Comparison of ENCODE assay signal across 18 mouse cellular contexts in the genomic region with DNA sequence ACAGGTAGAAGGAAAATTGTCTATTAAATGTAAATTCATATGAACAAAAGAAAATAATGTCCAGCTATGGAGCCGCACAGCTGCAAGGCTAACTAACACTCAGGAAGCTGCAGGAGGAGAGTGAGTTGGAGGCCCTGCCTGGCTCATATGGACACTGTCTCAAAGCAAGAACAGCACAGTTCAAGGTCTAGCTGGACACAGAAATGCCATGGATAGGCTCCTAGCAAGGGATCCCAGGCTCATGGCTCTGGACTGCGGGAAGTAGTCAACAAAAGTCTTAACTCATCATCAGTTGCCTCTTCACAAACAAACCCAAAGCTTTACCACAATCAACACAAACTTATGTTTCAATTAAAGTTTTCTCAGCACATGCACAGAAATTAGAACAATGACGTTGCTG.
"Had no signal": no experiment of that assay in that cellular context is flagged by ENCODE, and none has a peak within 500 bp of the region (broad histone marks: within the 10 kb centered on the region; RNA-seq: fewer than 3 reads in every experiment).

No protein-coding gene starts in this region.

- H3K36me3 ChIP-seq: lung, embryonic 15.5 days; midbrain, embryonic 13.5 days; midbrain, embryonic 15.5 days; neural tube, embryonic 12.5 days; stomach, embryonic 15.5 days had no signal

- DNase-seq: lung, adult 2 months; lung, postnatal 14 days; lung, postnatal 36 days; retina, postnatal 1 day; right cerebral cortex, adult 18-20 months; right cerebral cortex, postnatal 25 days; right cerebral cortex, postnatal 4 days; thymus, adult 2 months; thymus, postnatal 25 days; thymus, postnatal 4 days had no signal

- H3K27ac ChIP-seq: lung, embryonic 15.5 days; macrophage; midbrain, embryonic 13.5 days; midbrain, embryonic 15.5 days; neural tube, embryonic 12.5 days; stomach, embryonic 15.5 days; stomach, postnatal 0 days had no signal

- H3K4me3 ChIP-seq: lung, embryonic 15.5 days; midbrain, embryonic 13.5 days; midbrain, embryonic 15.5 days; neural tube, embryonic 12.5 days; stomach, embryonic 15.5 days had no signal

- H3K27me3 ChIP-seq: lung, embryonic 15.5 days; megakaryocyte, embryonic 14.5 days; midbrain, embryonic 13.5 days; midbrain, embryonic 15.5 days; neural tube, embryonic 12.5 days; stomach, embryonic 15.5 days had no signal
